ENCODE assay signal across 31 mouse cellular contexts in the genomic region with DNA sequence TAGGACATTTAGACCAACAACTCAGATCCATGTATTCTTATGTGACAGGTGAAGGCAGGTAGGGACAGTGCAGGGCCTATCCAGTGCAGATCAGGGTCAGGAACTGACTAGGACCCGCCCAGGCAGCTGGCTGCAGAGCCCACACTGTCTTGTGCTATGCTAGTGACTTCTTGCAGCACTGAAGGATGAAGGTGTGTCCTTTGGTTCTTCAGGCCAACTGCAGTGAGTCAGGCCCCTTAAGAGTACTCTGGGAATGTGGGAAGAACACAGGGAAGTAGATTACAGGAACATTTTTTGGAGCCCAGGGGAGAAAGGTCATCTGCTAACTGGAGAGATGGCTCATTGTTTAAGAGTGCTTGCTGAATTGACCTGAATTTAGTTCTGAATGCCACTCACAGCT. TPM values are rescaled to one million over a fixed set of nuclear protein-coding genes. Genes with fewer than 3 reads are reported as not detected.
DNase-seq lines count a peak whose midpoint lies in the region; ATAC-seq lines count a peak whose summit lies in the region.
"Had no signal": no experiment of that assay in that cellular context is flagged by ENCODE, and none has a peak within 500 bp of the region (broad histone marks: within the 10 kb centered on the region; RNA-seq: fewer than 3 reads in every experiment).

No protein-coding gene starts in this region.

- H3K4me3 ChIP-seq in intestine, embryonic 16.5 days (ENCODE audit: low read length), result no peak overlapping the region
- H3K4me3 ChIP-seq: embryonic facial prominence, embryonic 10.5 days; embryonic facial prominence, embryonic 15.5 days; forebrain, embryonic 12.5 days; hindbrain, embryonic 10.5 days; hindbrain, embryonic 15.5 days; liver, embryonic 15.5 days; midbrain, embryonic 10.5 days; neural tube, embryonic 12.5 days had no signal

- H3K4me1 ChIP-seq in intestine, embryonic 16.5 days (ENCODE audit: control insufficient read depth, insufficient read depth, low read length), result 0 out of 2 replicates have a peak, but pooled peaks cover 4% of the 10 kb centered on the region
- H3K4me1 ChIP-seq: embryonic facial prominence, embryonic 10.5 days; embryonic facial prominence, embryonic 15.5 days; forebrain, embryonic 12.5 days; hindbrain, embryonic 10.5 days; hindbrain, embryonic 15.5 days; liver, embryonic 15.5 days; midbrain, embryonic 10.5 days; neural tube, embryonic 12.5 days had no signal

- peak; percentile 81 for ATAC-seq in intestine, embryonic 16.5 days
- ATAC-seq: forebrain, postnatal 0 days; inflammation-experienced regulatory T-cells, adult 6 months; midbrain, embryonic 16.5 days had no signal

- 65% methylated on average over 1 of the region's 1 CpGs for WGBS in intestine, embryonic 16.5 days

- H3K27me3 ChIP-seq in intestine, embryonic 16.5 days (replicated peaks; ENCODE audit: control insufficient read depth, insufficient read depth, low read length), result no peaks in the 10 kb centered on the region
- H3K27me3 ChIP-seq: embryonic facial prominence, embryonic 15.5 days; forebrain, embryonic 12.5 days; hindbrain, embryonic 15.5 days; liver, embryonic 15.5 days; neural tube, embryonic 12.5 days had no signal

- H3K36me3 ChIP-seq in intestine, embryonic 16.5 days (ENCODE audit: control insufficient read depth, insufficient read depth, low read length), result peaks cover 6% of the 10 kb centered on the region; the same call in 1 of the 2 replicates
- H3K36me3 ChIP-seq: forebrain, embryonic 12.5 days; hindbrain, embryonic 15.5 days; neural tube, embryonic 12.5 days had no signal

- no peaks in the 10 kb centered on the region for H3K9me3 ChIP-seq in intestine, embryonic 16.5 days (ENCODE audit: control insufficient read depth, low read length)
- H3K9me3 ChIP-seq: embryonic facial prominence, embryonic 10.5 days; embryonic facial prominence, embryonic 15.5 days; forebrain, embryonic 12.5 days; G1E; hindbrain, embryonic 10.5 days; hindbrain, embryonic 15.5 days; liver, embryonic 15.5 days; midbrain, embryonic 10.5 days; neural tube, embryonic 12.5 days had no signal

- no peak overlapping the region for H3K4me2 ChIP-seq in intestine, embryonic 16.5 days (ENCODE audit: low read depth, low read length)
- H3K4me2 ChIP-seq: embryonic facial prominence, embryonic 15.5 days; forebrain, embryonic 12.5 days; hindbrain, embryonic 15.5 days; liver, embryonic 15.5 days; neural tube, embryonic 12.5 days had no signal

- H3K9ac ChIP-seq in intestine, embryonic 16.5 days (ENCODE audit: low read depth, low read length), result no peak overlapping the region
- H3K9ac ChIP-seq: embryonic facial prominence, embryonic 15.5 days; forebrain, embryonic 12.5 days; forebrain, postnatal 0 days; hindbrain, embryonic 15.5 days; liver, embryonic 15.5 days; neural tube, embryonic 12.5 days had no signal

- peak; percentile 41 for DNase-seq in gastrocnemius, adult 18-20 months (ENCODE audit: low spot score)
- no peak for DNase-seq in gastrocnemius, postnatal 4 days (ENCODE audit: low spot score in 2 of 2)
- DNase-seq in lung, adult 18-20 months, result peak; percentile 17 to 52
- no peak for DNase-seq in lung, postnatal 4 days
- DNase-seq in skeletal muscle tissue, adult 2 months (ENCODE audit: low read depth, low spot score), result peak; percentile 47
- DNase-seq in frontal cortex, postnatal 10 days (ENCODE audit: low spot score in 2 of 2), result no peak
- no peak for DNase-seq in layer of hippocampus, postnatal 14 days (ENCODE audit: low spot score in 2 of 2)
- DNase-seq: cerebellum, adult 8-10 months; cerebellum, postnatal 25 days; forebrain, postnatal 0 days; heart, postnatal 14 days; kidney, postnatal 14 days; layer of hippocampus, adult 9-11 months; liver; right cerebral cortex, adult 18-20 months; thymus, adult 18-20 months; thymus, postnatal 36 days had no signal

- H3K27ac ChIP-seq in intestine, embryonic 16.5 days (ENCODE audit: low read length), result no peak overlapping the region
- H3K27ac ChIP-seq: embryonic facial prominence, embryonic 10.5 days; embryonic facial prominence, embryonic 15.5 days; forebrain, embryonic 12.5 days; hindbrain, embryonic 10.5 days; hindbrain, embryonic 15.5 days; liver, embryonic 15.5 days; midbrain, embryonic 10.5 days; neural tube, embryonic 12.5 days; stomach, postnatal 0 days had no signal

RNA-seq across cellular contexts. Expression of a gene that starts 31.8 kb away (rescaled TPM):
- under 1 TPM; 0.53 to 0.62 TPM for total RNA-seq in gastrocnemius, adult 18-20 months (2021)
- total RNA-seq in gastrocnemius, postnatal 4 days (2021), result 1 to 10 TPM; 1.9 to 2.9 TPM
- 0.70 and 0.83 TPM in 2 replicates for polyA plus RNA-seq in intestine, embryonic 16.5 days (2015; fragmentation: Nextera tagmentation; extraction: Ambion mirVana)
- 1 to 10 TPM; 2.6 to 6.6 TPM for total RNA-seq in layer of hippocampus, postnatal 14 days (2021)
- total RNA-seq: granulocyte monocyte progenitor cell, adult 5-6 weeks had no signal
- polyA plus RNA-seq: inflammation-experienced regulatory T-cells, adult 6 months had no signal

Comparison
In these comparisons a context has a peak if more than half of its experiments do, and no peak if none do; other contexts are left out.
1. DNase-seq: peak in gastrocnemius, adult 18-20 months (single experiment), lung, adult 18-20 months (2 of 2) and skeletal muscle tissue, adult 2 months (single experiment); none in gastrocnemius, postnatal 4 days (0 of 2), lung, postnatal 4 days (0 of 2), frontal cortex, postnatal 10 days (0 of 2) and layer of hippocampus, postnatal 14 days (0 of 2).